Mouse (Mus musculus): ENCODE data around the gene Rps17. TPM values are rescaled to one million over a fixed set of nuclear protein-coding genes. Genes with fewer than 3 reads are reported as not detected.

The Rps17 gene
- total RNA-seq (2023) = 1,000 to 10,000 TPM; 1,165 to 1,225 TPM

DNA sequence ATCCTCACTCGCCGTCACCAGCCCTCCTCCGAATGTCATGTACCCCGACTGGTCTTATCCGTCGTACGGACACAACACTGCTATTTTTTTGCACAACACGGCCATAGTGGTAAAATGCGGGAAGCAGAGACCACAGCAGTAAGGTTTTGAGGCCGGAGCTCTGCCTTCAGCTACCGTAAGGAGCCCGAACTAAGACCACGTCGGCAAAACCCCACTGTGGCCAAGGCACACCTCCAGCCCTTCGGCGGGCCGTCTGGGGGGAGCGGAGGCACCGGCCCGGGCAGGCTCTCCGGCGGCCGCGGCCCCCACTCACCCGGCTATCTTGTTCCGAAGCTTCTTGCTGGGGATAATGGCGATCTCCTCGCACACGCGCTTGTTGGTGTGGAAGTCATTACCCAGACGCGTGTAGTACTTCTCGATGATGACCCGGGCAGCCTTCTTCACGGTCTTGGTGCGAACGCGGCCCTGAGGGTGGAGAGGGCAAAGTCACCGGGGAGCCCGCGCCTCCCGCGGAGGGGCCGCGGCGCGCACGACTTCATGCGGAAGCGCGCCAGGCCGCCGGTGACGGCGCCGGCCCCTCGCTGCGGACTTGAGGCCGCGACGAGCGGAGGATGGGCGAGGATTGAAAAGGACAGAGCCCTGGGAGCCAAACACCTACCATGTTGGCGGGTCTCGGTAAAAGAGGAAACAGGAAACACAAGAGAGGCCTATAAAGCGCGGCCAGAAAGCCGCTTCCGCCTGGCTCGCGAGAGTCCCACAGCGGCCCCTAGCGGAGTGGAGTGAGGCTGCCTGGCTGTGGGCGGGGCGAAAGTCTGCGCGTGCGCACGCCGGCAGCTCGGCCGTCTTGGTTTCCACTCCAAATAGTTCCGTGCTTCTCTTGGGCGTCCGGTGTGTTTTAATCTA lies at the start of gene Rps17:
Gene Rps17, minus strand, starts transcription at position 711 of the 903 bp plus-strand sequence.

Other genes starting within 250 kb of the Rps17 start
- not detected for gene Slc28a1, start 230.5 kb downstream of the Rps17 start, total RNA-seq (2023)
- 10 to 100 TPM; 17.0 to 17.5 TPM for gene Pde8a, start 131.7 kb downstream of the Rps17 start, total RNA-seq (2023)
- gene Cpeb1, start 110.2 kb upstream of the Rps17 start, total RNA-seq (2023) = not detected
- not detected for gene Ap3b2, start 148.7 kb upstream of the Rps17 start, total RNA-seq (2023)
- not detected for gene BC048679, start 153.0 kb upstream of the Rps17 start, total RNA-seq (2023)
- 1 to 10 TPM; 2.3 to 2.6 TPM for gene Fsd2, start 221.7 kb upstream of the Rps17 start, total RNA-seq (2023)
- 10 to 100 TPM; 23.0 to 25.0 TPM for gene Whamm, start 226.0 kb upstream of the Rps17 start, total RNA-seq (2023)